Mouse (Mus musculus) right cerebral cortex, adult 18-20 months (tissue): ENCODE data around the gene Ezh1.

Experiments used
- DNase-seq: peaks from one replicate; pipeline ENCODE4 v3.0.0; 2022; ENCODE audit warnings: mixed read lengths

Ezh1 gene

GRCm38 (mm10) chr11:101199555-101199954 lies 26.7 kb downstream of the Ezh1 start:
- DNase-seq = no peak

GRCm38 (mm10) chr11:101196175-101196574 lies 30.1 kb downstream of the Ezh1 start:
- no peak for DNase-seq

GRCm38 (mm10) chr11:101195571-101195970 lies 30.7 kb downstream of the Ezh1 start:
- DNase-seq = no peak

GRCm38 (mm10) chr11:101195101-101195500 lies 31.2 kb downstream of the Ezh1 start:
- DNase-seq = no peak

GRCm38 (mm10) chr11:101194643-101195042 lies 31.6 kb downstream of the Ezh1 start:
- DNase-seq = no peak

GRCm38 (mm10) chr11:101194137-101194536 lies 32.1 kb downstream of the Ezh1 start:
- no peak for DNase-seq

GRCm38 (mm10) chr11:101193076-101193475 lies 33.2 kb downstream of the Ezh1 start:
- DNase-seq = no peak

- no peak for DNase-seq
Observed at GRCm38 (mm10) chr11:101192646-101193045, 33.6 kb downstream of the Ezh1 start.

GRCm38 (mm10) chr11:101191919-101192470 lies 34.3 kb downstream of the Ezh1 start:
- DNase-seq = no peak

- DNase-seq = no peak
Observed at GRCm38 (mm10) chr11:101190913-101191907, 35.1 kb downstream of the Ezh1 start.

- DNase-seq = no peak
Observed at GRCm38 (mm10) chr11:101190181-101190912, 35.9 kb downstream of the Ezh1 start.

- DNase-seq = peak; percentile 71
Observed at GRCm38 (mm10) chr11:101189495-101190180, 36.6 kb downstream of the Ezh1 start.

- no peak for DNase-seq
Observed at GRCm38 (mm10) chr11:101188166-101188805, 38.0 kb downstream of the Ezh1 start.

GRCm38 (mm10) chr11:101187541-101187940 lies 38.7 kb downstream of the Ezh1 start:
- DNase-seq = no peak

GRCm38 (mm10) chr11:101186526-101187247 lies 39.6 kb downstream of the Ezh1 start:
- no peak for DNase-seq

- no peak for DNase-seq
Observed at GRCm38 (mm10) chr11:101185441-101185840, 40.8 kb downstream of the Ezh1 start.

- DNase-seq = no peak
Observed at GRCm38 (mm10) chr11:101184984-101185383, 41.3 kb downstream of the Ezh1 start.

GRCm38 (mm10) chr11:101182771-101183517 lies 43.3 kb downstream of the Ezh1 start:
- no peak for DNase-seq

- DNase-seq = no peak
Observed at GRCm38 (mm10) chr11:101181961-101182360, 44.3 kb downstream of the Ezh1 start.

GRCm38 (mm10) chr11:101180846-101181740 lies 45.2 kb downstream of the Ezh1 start:
- DNase-seq = no peak
